Comparison of ENCODE assay signal across 8 mouse cellular contexts in genomic region chr5:92083417-92084038, GRCm38 (mm10). TPM values are rescaled to one million over a fixed set of nuclear protein-coding genes. Genes with fewer than 3 reads are reported as not detected.
DNase-seq lines count a peak whose midpoint lies in the region; ATAC-seq and TF ChIP-seq lines count a peak whose summit lies in the region.

G3bp2 (minus strand) TSS chr5:92083719.

- intact Hi-C loops in gastrocnemius, adult 2 months (cut with DNase I), result loop anchor here (5.0 kb wide), 3 partner anchors 34 to 54 kb away; partner anchors contain the start of gene Uso1
- intact Hi-C loops in left cerebral cortex, adult 2 months (cut with DNase I), result loop anchor here (1.0 to 5.0 kb wide), 2 partner anchors 34 to 54 kb away; partner anchors contain the start of gene Uso1

- ATAC-seq in common myeloid progenitor, adult 5-6 weeks (replicated peaks; ENCODE audit: low read depth, poor library complexity, severe bottlenecking), result peak; percentile 92
- peak; percentile 98 for ATAC-seq in hindbrain, postnatal 0 days
- peak; percentile 90 for ATAC-seq in megakaryocyte, adult 5-6 weeks (ENCODE audit: poor library complexity, severe bottlenecking)

- H3K9ac ChIP-seq in hindbrain, postnatal 0 days (replicated peaks; ENCODE audit: low read length), result peak within 1 kb of the TSS; percentile 97

- H3K27ac ChIP-seq in gastrocnemius, adult 2 months, result peak within 1 kb of the TSS; percentile 95
- peak within 1 kb of the TSS; percentile 98 for H3K27ac ChIP-seq in hindbrain, postnatal 0 days
- H3K27ac ChIP-seq in left cerebral cortex, adult 2 months, result peak within 1 kb of the TSS; percentile 99

- H3K4me3 ChIP-seq in gastrocnemius, adult 2 months, result peak within 1 kb of the TSS; percentile 100
- H3K4me3 ChIP-seq in hindbrain, postnatal 0 days (ENCODE audit: low read length), result peak within 1 kb of the TSS; percentile 100
- peak within 1 kb of the TSS; percentile 99 for H3K4me3 ChIP-seq in left cerebral cortex, adult 2 months

- peak within 1 kb of the TSS; percentile 71 for H3K4me2 ChIP-seq in hindbrain, postnatal 0 days (ENCODE audit: low read depth, low read length)

- no peaks in the 10 kb centered on the region for H3K27me3 ChIP-seq in hindbrain, postnatal 0 days (ENCODE audit: insufficient read depth, low read length)

- peak; percentile 1; the same call in 1 of the 2 replicates for TF ChIP-seq CTCF in gastrocnemius, adult 2 months (IDR thresholded peaks at IDR 0.05)
- TF ChIP-seq CTCF in hindbrain, postnatal 0 days (IDR thresholded peaks at IDR 0.05; ENCODE audit: low read depth), result no peak
- TF ChIP-seq CTCF in left cerebral cortex, adult 2 months (IDR thresholded peaks at IDR 0.05), result no peak

- under 1% methylated on average over 58 of the region's 65 CpGs for WGBS in hindbrain, postnatal 0 days

- H3K9me3 ChIP-seq in hindbrain, postnatal 0 days (ENCODE audit: low read length), result no peaks in the 10 kb centered on the region

- peaks cover 5% of the 10 kb centered on the region; the same call in 1 of the 2 replicates for H3K4me1 ChIP-seq in hindbrain, postnatal 0 days (ENCODE audit: insufficient read depth, low read length)

- peak; percentile 100 for DNase-seq in ZHBTc4 (ENCODE audit: low read depth, low spot score)
- DNase-seq in gastrocnemius, adult 2 months, result peak; percentile 98
- DNase-seq in hindbrain, postnatal 0 days (ENCODE audit: low spot score), result peak; percentile 99
- DNase-seq in left cerebral cortex, adult 2 months (ENCODE audit: extremely low spot score in 1 of 2, low spot score in 2 of 2), result peak; percentile 96 to 97
- peak; percentile 96 to 97 for DNase-seq in right cerebral cortex, adult 2 months (ENCODE audit: low spot score in 2 of 2)
- peak; percentile 98 for DNase-seq in urinary bladder, postnatal 14 days (ENCODE audit: low spot score)

- H3K36me3 ChIP-seq in hindbrain, postnatal 0 days (ENCODE audit: insufficient read depth, low read length), result no peaks in the 10 kb centered on the region

RNA-seq across cellular contexts. Expression of gene G3bp2, which starts in this region (rescaled TPM):
- total RNA-seq in common myeloid progenitor, adult 5-6 weeks (2017), result 120 and 126 TPM in 2 replicates
- 10 to 100 TPM; 49.1 to 73.5 TPM for total RNA-seq in gastrocnemius, adult 2 months (2021)
- total RNA-seq in hindbrain, postnatal 0 days (2014; rRNA removed), result 132 and 143 TPM in 2 replicates
- polyA plus RNA-seq in hindbrain, postnatal 0 days (2015; fragmentation: Nextera tagmentation; extraction: Ambion mirVana), result 265 and 271 TPM in 2 replicates
- total RNA-seq in left cerebral cortex, adult 2 months (2021), result 100 to 1,000 TPM; 228 to 236 TPM
- total RNA-seq in megakaryocyte, adult 5-6 weeks (2015), result 79.8 and 83.1 TPM in 2 replicates
- 107 and 112 TPM in 2 replicates for total RNA-seq in megakaryocyte, adult 5-6 weeks (2017)

Comparison
In these comparisons a context has a peak if more than half of its experiments do, and no peak if none do; other contexts are left out.
1. Peak in every context shown above with its lines: DNase-seq, ATAC-seq, H3K4me3 ChIP-seq and H3K27ac ChIP-seq.